Mouse (Mus musculus) gastrocnemius, postnatal 14 days (tissue): ENCODE results near the gene Stpg1. TPM values are rescaled to one million over a fixed set of nuclear protein-coding genes. Genes with fewer than 3 reads are reported as not detected.

Experiments used
- DNase-seq: peaks from one replicate; pipeline ENCODE4 v3.0.0; 2021; ENCODE audit warnings: mixed read lengths
- intact Hi-C: fragments of 180-260 bp; cut with DNase I; formaldehyde crosslinking; loops from one replicate; pipeline ENCODE4 v1.15.1; 2025; ENCODE audit warnings: low total_unique reads
- total RNA-seq, 2 experiments: library from RNA; stranded (reverse); gene quantifications; 2 replicates each; pipeline ENCODE4 v1.2.3; 2021

Stpg1 gene
- total RNA-seq, 2 experiments from 2014 or later: 0.22 TPM; not detected in 1

DNA sequence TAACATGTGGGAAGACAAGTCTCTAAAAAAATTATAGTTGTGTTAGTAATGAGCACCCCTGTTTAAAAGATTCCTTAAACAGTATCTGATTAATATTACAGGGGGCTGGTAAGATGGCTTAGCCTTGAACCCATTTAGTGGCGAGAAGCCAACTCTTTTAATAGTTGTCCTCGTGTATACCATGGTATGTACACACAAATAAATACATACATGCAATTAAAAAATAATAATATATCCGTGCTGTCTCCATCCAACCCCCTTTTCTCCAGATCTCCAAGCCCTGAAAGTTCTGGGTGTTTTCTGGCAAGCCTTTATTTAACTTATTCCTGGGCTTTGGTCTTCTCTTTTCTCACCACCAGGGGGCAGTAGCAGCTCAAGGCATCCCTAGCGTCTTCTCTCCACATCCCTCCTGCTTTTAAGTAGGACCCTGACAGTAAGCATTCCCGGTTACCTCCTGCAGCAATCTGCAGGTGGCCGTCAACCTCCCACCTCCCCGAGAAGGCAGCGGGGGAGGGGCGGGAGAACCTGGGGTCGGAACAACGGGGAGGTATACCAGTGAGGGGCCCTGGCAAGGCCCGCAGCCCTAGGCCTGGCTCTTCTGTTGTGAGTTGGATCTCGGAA, 13.9 kb downstream of the Stpg1 start:
- peak; percentile 55 for DNase-seq
- intact Hi-C loops: no loop called here

DNA sequence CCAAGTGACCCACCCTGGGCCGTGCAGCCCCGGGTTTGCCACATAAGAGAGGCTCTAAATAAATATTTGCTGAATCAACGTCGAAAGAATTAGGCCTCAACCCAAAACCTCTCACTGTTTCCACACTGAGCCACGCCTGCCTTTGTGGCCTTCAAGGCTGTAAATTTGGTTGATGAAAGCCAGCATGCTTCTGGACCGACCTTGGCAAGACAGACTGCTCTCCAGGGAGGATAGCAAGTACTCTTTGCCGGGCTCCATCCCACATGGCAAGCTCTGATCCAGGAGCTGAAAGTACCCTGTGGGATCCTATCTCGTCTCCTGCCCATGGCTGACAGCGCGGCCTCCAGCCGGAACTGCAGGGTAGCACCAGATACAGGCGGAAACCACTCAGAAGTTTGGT, 14.9 kb downstream of the Stpg1 start:
- DNase-seq: no peak
- intact Hi-C loops: no loop called here

DNA sequence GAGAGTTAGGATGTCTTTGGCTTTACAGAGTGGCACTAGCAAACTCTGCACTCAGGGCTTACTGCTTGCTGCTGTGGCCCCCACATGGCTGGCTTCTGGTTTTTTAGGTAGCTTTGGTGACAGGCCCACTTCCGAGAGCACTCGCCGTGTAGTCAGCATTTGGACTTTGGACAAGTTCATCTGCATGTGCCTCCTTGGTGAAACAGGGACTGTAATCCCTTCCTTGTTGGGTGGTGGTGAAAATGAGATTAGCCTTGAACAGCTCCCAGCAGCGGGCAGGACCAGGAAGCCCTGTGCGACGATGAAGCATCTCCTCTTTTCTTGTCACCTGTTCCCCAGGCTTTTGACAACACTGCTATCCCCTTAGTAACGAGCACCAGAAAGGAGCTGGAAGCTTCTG, 19.3 kb downstream of the Stpg1 start:
- DNase-seq: no peak
- intact Hi-C loops: no loop called here

DNA sequence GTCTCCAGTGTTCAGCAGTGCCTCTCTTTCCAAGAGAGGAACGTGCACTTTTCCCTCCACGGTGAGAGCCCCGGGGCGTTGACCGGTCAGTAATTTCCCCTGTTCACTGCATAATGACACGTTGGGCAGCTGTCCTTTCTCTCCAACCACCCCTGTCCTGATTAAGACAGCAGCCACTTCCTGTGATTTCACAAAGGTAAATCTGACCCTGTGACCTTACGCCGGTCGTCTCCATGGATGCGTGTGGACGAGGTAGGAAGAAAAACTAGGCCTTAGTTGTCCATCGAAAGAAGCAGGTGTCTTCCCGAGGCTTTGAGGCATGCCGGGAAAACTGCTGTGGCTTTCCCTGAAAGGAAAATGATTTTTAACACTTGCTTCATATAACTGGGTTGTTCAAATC, 20.3 kb downstream of the Stpg1 start:
- intact Hi-C loops: no loop called here
- no peak for DNase-seq

DNA sequence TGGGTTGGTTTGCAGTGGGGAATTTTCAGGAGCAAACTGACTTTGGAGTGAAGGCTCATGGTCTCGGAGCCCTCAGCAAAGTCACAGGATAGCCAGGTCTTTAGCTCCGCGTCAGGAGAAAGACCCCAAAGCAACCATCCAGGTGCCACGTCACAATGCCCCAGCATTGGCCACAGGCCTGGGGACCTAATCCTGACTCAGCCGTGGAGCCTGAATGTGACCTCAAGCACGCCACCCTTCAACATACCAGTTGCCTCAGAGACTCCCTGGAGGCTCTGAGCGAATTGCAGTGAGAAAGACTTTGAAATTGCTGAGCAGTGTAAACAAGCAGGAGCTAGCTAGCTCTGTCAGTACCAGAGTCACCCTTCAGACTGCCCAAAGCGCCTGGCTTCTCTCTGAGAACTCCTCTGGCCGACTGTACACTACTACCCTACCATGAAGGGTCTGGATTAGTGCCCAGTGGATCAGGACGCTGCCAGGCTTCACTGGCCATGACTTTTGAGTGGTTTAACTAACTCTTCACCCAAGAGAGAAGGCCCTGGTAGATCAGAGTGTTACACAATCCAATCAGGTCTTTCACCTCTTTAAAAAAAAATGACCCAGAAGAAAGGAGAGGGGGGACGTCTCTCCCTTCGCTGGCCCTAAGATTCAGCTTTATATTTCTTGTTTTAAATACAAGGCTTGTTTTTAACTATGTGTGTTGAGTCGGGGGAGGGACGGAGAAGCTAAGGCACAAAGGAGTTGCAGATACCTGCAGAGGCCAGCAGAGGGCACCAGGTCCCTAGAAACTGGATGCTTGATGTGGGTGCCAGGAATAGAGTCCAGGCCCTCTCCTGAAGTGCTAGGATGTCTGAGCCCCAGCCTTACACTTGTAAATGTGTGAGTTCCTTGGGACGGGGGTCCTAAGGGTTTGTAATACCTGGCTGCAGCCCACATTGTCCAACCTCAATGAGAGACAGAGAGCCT, 22.0 kb downstream of the Stpg1 start:
- intact Hi-C loops: no loop called here

DNA sequence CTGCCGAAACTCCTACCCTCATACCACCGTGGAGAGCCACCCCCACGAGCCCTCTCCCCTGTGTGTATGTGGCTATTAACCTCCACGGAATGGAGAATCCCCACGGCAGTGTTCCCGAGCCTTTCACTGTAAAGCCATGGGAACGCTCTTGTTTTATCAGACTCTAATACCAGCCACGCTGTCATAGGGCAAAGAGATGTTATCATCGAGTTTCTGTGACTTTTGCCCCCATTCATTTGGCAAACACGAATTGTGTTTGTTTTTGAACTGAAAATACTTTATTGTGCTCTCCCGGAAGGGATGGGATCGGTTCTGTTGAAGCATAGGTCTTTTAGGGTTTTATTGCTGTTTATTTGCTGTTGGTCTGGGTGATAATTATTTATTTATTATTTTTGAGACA, 23.5 kb downstream of the Stpg1 start:
- intact Hi-C loops: loop anchor here (2.0 kb wide), 1 partner anchor 147 kb away; no protein-coding TSS in a partner anchor
- no peak for DNase-seq

More for the DNA sequence above, 22.0 kb downstream of the Stpg1 start:
- peak; percentile 57 for DNase-seq

DNA sequence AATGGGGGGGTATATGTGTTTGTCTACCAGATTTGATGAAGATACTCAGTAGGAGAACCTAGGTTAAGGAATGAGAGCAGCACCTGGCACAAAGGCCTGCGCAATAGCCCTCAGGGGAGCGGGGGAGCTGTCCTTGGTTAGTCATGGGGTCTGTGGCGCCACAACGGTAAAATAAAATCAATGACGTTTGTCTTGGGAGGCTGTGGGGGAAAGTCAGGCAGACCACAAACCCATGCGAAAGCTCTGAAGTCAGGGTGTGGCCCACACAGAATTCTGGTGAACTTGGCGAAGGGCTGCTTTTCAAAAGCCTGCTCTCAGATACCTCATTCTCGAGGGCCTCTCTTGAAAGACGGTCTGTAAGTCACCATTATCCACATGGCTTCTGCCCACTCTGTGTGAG, 25.8 kb downstream of the Stpg1 start:
- intact Hi-C loops: no loop called here
- no peak for DNase-seq

DNA sequence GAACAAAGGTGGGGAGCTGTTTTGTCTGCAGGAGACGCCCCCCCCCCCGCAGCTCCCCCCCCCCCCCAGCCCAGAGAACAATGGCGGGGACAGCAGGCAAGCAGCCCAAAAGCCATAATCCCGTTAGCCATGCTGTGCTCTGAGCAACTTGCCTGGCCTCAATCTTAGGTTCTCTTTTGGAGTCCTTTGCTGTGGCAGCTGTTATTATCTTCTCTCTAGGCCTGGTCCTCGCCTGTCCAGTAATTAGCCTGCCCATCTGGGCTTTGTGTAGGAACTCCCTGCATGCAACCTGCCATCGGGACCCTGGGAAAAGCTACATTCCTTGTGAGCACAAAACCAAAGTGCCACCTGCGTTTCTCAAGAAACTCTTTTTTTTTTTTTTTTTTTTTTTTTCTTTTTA, 29.3 kb downstream of the Stpg1 start:
- no peak for DNase-seq
- intact Hi-C loops: no loop called here

DNA sequence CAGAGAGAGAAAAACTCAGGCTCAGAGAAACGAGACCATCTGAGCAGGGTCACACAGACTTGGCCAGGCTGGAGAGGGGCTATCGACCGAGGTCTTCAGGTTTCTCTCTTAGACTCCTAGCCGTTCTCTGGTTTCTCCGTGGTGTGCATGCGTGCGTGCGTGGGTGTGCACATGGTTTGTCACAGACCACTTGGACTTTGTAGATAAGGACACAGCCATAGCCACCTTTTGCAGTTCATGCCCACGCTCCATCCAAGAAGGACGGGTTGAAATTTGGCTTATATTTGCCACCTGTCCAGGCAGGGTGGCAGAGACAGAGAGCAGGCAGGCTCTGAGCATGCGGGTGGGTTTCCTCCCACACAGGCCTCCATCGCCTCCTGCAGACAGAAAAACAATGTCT, 30.5 kb downstream of the Stpg1 start:
- intact Hi-C loops: no loop called here
- DNase-seq: no peak

DNA sequence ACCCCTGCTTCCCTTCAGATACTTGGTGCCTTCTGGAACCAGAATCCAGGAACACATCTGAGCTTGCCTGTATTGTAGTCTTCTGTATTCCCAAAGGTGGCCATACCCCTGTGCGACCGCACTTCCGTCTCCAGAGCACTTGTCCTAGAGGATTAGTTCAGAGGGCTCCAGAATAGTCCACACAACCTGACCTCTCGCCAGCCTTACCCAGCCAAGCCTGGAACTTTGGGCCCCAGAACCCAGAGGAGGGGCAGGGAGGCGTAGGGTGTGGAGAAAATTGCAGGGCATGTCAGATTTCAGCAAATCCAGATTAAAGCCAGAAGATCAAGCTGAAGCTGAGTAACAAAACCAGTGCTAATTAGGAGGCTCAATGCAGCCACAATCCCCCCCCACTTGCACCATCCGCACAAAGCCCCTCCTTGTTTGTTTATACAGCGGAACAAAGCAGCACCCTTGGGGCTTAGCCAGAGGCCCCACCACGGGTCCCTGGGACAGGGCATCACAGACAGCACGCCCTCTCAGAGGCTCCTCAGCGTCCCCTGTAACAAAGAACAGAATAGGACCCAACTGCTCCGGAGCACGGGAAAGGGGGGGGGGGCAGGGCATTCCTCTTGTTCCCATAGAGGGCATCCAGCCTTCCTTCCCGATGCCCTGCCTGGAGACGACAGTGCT, 31.6 kb downstream of the Stpg1 start:
- no peak for DNase-seq
- intact Hi-C loops: no loop called here

DNA sequence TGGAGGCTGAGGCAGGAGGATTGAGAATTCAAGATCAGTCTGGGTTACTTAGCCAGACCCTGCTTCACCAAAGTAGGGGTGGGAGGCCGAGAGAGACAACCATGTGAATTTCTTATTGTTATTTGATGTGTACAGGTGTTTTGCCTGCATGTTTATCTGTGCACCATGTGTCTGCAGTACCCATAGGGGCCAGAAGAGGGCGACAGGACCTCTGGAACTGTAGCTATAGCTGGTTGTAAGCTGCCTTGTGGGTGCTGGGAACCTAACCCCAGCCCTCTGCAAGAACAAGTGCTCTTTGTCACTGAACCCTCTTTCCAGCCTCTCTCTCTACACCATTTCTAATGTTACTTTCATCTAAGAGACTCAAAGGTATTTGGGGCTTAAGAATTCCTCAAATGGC, 35.7 kb downstream of the Stpg1 start:
- intact Hi-C loops: no loop called here
- DNase-seq: no peak

DNA sequence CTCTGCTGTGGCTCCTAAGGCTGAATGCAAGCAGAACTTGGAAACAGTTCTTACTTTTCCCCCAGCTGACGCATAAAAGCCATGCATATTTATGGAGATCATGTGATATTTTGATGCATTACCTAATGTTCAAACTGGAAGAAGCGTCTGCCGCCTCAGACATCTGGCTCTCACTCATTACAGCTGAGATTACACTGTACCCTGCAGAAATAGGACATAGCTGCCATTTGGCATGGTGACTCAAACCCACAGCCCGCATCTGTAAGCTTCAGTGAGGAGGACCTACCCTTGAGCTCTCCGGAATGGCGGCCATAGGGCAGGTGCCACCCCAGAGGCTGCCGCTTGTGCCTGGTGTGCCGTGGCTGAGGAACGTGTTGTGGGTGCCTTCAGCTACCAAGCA, 36.6 kb downstream of the Stpg1 start:
- intact Hi-C loops: no loop called here
- no peak for DNase-seq

DNA sequence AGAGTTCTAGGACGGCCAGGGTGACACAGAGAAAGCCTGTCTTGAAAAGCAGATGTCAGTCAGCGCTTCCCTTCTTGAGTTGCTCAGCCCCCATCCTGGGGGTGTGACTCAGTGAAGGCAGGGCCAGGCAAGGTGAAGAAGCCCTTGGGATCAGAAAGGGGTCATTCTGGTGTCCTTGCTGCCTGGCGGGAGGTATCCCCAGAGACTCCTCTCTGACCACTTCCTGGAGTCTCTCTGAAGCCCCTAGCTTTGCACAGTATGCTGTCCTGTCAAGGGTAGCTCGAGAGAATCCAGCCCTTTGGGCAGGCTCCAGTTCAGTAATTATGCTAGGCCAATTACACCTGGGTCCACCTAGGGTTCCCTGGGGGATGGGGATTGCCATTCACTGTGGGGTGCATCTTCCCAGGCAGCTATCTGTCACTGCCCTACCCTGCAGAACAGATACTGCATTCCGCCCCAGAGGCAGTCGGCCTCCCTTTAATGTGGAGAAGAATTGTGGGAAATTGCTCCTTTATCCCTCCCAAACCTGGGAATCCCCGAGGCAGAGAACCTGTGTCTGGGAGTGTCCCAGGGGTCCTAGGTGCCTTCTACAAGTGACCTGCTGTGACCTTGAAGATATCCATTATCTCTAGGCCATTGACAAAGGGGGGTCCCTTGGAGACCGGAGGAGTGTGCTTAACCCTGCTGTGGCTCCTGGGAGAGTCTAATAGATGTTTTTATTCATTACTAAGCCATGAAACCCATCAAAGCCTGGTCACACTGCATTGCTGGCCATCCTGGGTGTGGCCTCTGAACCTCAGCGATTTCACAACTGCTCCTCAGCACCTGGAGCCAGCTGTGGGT, 37.4 kb downstream of the Stpg1 start:
- DNase-seq: no peak
- intact Hi-C loops: no loop called here

DNA sequence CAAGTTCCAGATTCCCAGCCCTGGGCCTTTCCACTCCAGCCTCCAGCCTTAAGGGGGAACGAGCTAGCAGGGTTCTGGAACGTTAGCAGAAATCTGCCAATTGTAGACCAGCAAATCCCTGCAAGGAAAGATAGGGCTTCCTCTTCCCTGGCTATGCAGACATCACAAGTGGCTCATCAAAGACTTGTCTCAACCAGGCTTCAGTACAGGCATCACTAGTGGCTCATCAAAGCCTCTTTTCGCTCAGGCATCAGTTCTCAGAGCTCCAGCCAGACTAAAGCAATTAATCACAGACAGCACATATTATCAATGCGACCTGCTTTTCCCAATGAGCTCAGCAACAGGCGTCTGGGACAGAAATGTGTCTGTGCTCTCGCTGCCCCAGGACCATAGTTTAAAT, 38.4 kb downstream of the Stpg1 start:
- DNase-seq: no peak
- intact Hi-C loops: no loop called here

DNA sequence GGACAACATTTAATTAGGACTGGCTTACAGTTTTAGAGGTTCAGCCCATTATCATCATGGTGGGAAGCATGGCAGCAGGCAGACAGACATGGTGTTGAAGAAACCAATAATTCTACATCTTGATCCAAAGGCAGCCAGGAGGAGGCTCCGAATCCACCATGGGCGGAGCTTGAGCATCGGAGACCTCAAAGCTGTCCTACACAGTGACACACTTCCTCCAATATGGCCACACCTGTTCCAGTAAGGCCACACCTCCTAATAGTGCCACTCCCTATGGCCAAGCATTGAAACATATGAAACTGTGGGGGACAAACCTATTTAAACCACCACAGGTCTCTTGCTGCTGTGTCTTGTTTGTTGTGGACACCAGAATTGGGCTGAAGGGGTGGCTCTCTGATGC, 40.4 kb downstream of the Stpg1 start:
- intact Hi-C loops: no loop called here
- DNase-seq: no peak

DNA sequence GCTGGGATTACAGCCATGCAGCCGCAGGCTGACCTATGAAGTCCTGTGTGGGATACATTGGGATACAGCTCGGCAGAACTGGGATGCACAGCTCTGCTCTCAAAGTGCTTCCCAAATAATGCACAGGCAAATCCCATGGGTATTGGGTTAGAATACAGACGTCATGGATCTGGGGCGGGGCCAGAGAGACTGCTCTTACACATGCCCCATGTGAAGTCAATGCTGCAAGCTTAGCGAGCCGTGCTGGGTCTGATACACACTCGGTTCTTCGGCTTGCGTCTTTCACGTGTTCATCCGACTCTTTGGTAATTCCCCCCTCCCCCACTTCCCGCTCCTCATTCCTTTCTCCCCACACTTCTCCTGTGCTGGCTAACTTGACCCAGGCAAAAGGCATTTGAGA, 44.5 kb downstream of the Stpg1 start:
- DNase-seq: no peak
- intact Hi-C loops: no loop called here

DNA sequence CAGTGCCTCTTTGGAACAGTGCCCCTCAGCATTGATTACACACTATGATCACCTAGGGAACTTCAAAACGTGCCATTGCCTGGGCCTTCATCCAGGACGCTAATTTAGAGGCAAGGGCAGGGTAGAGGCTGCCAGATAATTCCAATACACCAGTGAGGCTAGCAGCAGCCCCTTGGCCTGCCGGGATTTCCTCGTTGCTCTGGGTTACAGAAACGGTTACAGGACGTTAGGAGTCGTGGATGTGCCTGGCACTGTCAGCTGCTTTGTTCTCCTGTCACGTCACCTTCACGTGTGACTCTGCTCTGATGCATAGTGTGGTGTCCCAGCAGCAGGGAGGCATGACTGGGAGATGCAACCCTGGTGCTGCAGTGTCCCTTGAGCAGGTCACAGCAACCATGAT, 45.5 kb downstream of the Stpg1 start:
- no peak for DNase-seq
- intact Hi-C loops: no loop called here

DNA sequence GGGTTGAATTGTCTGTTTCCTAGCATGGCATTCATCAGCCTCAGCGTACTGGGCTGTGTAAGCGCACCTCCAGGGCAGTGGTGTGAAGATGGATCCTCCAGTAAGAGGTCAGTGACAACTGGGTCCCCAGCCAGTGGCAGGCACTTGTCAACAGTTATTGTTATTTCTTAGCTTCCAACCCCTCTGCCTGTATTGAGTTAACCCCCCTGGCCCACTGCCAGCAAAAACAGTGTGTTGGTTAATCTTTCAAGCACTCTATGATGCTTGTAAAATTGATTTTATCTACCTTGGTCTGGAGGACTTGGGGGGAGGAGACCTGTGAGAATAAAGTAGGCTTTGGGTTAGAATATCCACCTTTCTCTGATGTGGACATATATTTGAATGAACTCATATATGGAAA, 49.7 kb downstream of the Stpg1 start:
- no peak for DNase-seq
- intact Hi-C loops: no loop called here

DNA sequence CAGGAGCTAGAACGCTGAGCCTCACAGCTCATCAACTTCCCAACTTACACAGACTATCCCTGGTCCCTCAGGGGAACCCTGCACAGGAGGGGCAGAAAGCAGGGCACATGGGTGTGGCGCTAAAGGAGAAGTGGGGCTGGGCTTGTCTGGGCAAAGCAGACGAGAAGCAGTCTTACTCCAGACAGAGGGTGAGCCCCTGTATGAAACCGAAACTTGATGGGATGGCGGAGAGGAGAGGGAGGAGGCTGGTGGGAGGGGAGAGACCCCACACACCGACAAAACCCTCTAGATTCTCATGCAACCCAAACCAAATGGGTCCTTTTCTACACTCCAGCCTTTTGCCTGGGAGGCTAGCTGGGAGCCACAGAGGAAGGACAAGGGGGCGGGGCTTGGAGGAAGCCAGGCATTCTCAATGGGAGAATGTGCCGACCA, 50.5 kb downstream of the Stpg1 start:
- DNase-seq: peak; percentile 20
- intact Hi-C loops: no loop called here

DNA sequence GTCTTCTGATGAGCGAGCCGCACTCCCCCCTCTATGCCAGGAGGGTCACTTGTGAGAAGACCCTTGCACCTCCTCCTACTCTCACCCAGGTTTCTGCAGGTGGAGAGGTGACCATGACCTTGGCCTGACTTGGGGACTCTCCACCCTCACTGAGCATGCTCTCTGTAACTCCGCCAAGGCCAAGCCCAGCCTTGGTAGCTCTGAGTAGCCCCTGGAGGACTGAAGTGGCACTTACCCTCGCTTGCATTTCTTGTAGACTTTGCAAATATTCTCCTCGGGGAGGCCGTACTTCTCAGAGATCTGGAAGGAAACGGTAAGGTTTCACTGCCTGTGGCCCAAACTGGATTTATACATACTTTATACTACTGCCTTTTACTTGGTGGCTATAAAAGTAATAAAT, 51.4 kb downstream of the Stpg1 start:
- intact Hi-C loops: no loop called here
- no peak for DNase-seq
